Mouse (Mus musculus) erythroblast, adult 5-6 weeks (primary cell): ENCODE data around the gene Btbd11. TPM values are rescaled to one million over a fixed set of nuclear protein-coding genes. Genes with fewer than 3 reads are reported as not detected.

ENCODE experiments used
- ATAC-seq: replicated peaks from 2 replicates; pipeline ENCODE4 v1.8.0; 2016; ENCODE audit warnings: moderate number of reproducible peaks, mild to moderate bottlenecking, moderate TSS enrichment, inconsistent platforms; ENCODE audit not compliant: poor library complexity, low FRiP score, severe bottlenecking
- total RNA-seq, 2 experiments: library from RNA; stranded (forward) in 1 of 2; stranded (reverse) in 1 of 2; fragments of 150-400 nt in 1 of 2; fragments of 200-764, 138-1000 nt in 1 of 2; gene quantifications; 2 replicates each; pipeline versions ENCODE4 v1.2.3 to v1.2.4; 2015 to 2017; ENCODE audit warnings: low replicate concordance in 2 of 2

Gene Btbd11
- total RNA-seq, 2 experiments from 2014 or later = 0.38 to 0.85 TPM

- no peak for ATAC-seq
These were observed 24.5 kb downstream of the Btbd11 start for GRCm38 (mm10) chr10:85411120-85411519.

- ATAC-seq = no peak
These were observed 34.4 kb downstream of the Btbd11 start for GRCm38 (mm10) chr10:85420851-85421628.

GRCm38 (mm10) chr10:85421629-85422012 is 35.0 kb downstream of the Btbd11 start:
- no peak for ATAC-seq

DNA sequence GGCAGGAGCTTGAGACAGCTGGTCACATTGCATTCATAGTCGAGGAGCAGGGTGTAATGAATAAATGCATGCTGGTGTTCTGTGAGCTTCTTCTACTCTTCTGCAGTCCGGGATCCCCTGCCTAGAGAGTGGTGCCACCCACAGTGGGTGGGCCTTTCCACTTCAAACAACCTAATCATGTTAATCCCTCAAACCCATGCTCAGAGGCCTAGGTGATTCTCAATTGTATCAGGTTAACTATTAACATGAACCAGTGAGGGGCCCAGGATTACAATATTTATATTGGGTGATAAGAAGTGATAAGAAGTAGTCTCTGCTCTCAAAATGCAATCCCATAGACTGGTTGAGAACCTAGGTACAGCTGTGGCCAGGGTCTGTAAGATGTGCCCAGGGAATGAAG is 39.1 kb downstream of the Btbd11 start:
- ATAC-seq = no peak

- no peak for ATAC-seq
These were observed 50.6 kb downstream of the Btbd11 start for GRCm38 (mm10) chr10:85437217-85437616.

GRCm38 (mm10) chr10:85443371-85443770 is 56.8 kb downstream of the Btbd11 start:
- no peak for ATAC-seq

DNA sequence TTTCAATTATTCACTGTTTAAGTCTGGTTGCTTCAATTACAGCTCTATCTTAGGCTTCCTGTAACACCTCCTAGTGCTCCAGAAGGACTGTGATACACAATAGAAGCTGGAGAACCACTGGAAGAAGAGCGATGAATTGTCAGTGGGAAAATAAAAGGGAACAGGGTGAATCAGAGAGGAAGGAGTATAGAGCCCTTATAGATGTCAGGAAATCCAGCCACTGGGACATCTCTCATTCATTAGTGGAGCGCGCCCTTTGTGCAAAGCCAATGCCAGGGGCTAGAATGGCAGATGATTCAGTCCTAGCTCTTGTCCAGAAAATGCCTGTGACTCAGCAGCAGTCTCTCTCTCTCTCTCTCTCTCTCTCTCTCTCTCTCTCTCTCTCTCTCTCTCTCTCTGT is 59.3 kb downstream of the Btbd11 start:
- no peak for ATAC-seq

GRCm38 (mm10) chr10:85446700-85447099 is 60.1 kb downstream of the Btbd11 start:
- ATAC-seq = no peak

GRCm38 (mm10) chr10:85447869-85448268 is 61.3 kb downstream of the Btbd11 start:
- no peak for ATAC-seq

- ATAC-seq = no peak
These were observed 65.2 kb downstream of the Btbd11 start for GRCm38 (mm10) chr10:85451629-85452368.

- no peak for ATAC-seq
These were observed 66.7 kb downstream of the Btbd11 start for GRCm38 (mm10) chr10:85453221-85453775.

DNA sequence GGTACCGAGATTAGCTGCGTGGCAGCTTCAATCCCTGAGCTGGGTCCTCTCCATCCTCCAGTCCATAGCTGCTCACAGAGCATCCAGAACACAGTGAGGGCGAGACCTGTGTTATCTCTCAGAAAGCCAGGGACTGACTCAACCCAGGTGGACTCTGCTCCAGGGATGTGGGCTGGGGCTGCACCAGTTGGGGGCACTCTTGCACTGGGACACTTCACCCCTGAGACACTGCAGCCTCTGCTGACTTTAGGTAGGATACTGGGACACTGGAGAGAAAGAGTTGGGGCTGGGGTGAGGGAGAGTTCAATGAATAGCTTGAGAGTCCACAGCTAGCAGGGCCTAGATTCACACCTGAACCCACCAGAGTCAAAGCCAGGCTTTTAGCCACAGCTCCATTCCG is 69.4 kb downstream of the Btbd11 start:
- no peak for ATAC-seq

DNA sequence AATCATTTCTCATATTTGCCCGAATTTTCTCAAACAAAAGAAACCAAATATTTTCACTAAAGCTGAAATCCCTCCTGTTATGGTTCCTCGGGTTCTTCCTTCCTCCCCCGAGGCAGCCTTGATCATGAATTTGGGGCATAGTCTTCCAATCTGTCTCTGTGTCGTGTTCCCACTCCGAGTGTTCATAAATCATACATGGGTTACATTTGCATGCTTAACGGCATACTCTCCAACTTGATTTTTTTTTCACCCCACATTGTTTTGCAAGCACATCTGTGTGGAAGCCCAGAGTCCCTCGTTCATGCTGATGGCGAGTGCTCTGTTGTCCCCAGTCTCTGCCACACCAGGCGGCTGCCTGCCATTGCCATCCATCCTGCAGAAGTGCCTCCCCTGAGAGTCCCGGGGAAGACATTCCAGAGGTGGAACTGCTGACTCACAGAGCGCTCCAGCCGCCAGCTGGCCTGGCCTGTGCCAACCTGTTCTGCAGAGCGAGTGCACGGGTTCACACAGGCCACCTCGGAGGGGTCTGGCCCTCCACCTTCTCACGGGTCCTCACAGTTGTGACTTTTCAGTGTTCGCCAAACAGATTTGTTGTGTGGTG is 72.2 kb downstream of the Btbd11 start:
- ATAC-seq = no peak

DNA sequence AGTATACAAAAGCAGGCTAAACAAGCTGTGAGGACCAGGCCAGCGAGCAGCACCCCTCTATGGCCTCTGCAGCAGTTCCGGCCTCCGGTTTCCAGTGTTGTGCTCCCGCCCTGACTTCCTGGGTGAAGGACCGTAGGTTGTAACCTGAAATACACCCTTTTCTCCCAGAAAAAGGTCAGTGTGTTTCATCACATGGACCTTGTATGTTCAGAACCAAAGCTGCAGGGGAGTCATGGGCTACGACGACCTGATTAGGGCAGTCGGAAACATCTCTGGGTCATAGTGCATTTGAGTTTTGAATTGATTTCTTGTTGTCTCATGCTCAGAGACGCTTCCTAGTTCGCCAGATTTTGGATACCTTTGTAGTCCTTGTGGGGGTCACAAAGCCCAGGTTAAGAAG is 74.1 kb downstream of the Btbd11 start:
- ATAC-seq = no peak

- no peak for ATAC-seq
These were observed 77.5 kb downstream of the Btbd11 start for GRCm38 (mm10) chr10:85464152-85464551.

- no peak for ATAC-seq
These were observed 79.1 kb downstream of the Btbd11 start for GRCm38 (mm10) chr10:85465516-85466408.

DNA sequence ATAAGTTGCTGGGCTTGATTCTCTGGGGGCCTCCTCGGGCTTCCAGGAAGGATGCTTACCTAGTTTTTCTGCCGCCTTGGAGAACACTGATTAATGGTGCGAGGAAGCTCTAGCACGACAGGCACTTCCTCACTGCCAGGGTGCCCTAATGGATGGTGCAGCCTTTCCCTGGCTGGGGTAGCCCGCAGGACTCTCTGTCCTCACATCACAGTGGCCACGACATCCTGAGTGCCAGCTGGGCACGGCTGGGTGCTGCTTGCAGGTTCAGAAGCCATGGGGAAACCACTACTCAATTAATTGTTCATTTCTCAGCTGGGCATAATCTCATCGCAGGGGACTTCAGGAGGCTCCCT is 79.8 kb downstream of the Btbd11 start:
- no peak for ATAC-seq

GRCm38 (mm10) chr10:85467393-85467792 is 80.8 kb downstream of the Btbd11 start:
- no peak for ATAC-seq

- no peak for ATAC-seq
These were observed 81.9 kb downstream of the Btbd11 start for GRCm38 (mm10) chr10:85468527-85468926.

GRCm38 (mm10) chr10:85469341-85469740 is 82.7 kb downstream of the Btbd11 start:
- no peak for ATAC-seq
